30 mouse cellular contexts compared by ENCODE assay signal in the genomic region with DNA sequence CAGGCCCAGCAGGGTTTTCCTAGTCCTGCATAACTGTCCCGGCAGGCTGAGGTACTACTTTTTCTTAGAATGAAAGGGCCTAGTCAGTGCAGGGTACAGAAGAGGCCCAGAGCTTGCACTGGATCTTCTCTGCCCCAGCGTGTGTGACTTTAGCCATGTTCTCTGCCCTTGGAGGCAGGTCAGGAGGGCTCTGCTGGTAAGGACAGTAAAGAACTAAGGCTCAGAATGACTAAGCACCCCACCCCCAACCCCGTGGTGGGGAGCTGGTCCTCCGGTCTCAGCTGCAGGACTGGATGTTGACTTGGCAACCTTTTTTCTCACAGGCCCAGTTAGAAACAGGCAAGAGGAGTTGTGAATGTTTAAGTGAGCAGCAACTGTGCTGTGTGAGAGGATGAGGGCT. TPM values are rescaled to one million over a fixed set of nuclear protein-coding genes. Genes with fewer than 3 reads are reported as not detected.
DNase-seq lines count a peak whose midpoint lies in the region; ATAC-seq and TF ChIP-seq lines count a peak whose summit lies in the region.
"Had no signal": no experiment of that assay in that cellular context is flagged by ENCODE, and none has a peak within 500 bp of the region (broad histone marks: within the 10 kb centered on the region; RNA-seq: fewer than 3 reads in every experiment).

No protein-coding gene starts in this region.

- H3K36me3 ChIP-seq in heart, embryonic 11.5 days (ENCODE audit: control insufficient read depth, insufficient read depth, low read length) = no peaks in the 10 kb centered on the region
- no peaks in the 10 kb centered on the region for H3K36me3 ChIP-seq in kidney, embryonic 14.5 days (ENCODE audit: control insufficient read depth, insufficient read depth, low read length)
- H3K36me3 ChIP-seq in ES-E14 (ENCODE audit: control insufficient read depth, insufficient read depth, low read length, poor library complexity, severe bottlenecking) = peaks cover 8% of the 10 kb centered on the region; the same call in 1 of the 2 replicates
- H3K36me3 ChIP-seq: embryonic facial prominence, embryonic 15.5 days; hindbrain, embryonic 10.5 days; limb, embryonic 15.5 days; lung, embryonic 15.5 days; midbrain, embryonic 13.5 days; stomach, embryonic 15.5 days had no signal

- intact Hi-C loops in heart, postnatal 36 days (cut with DNase I) = loop anchor here (1.0 to 10.0 kb wide), 2 partner anchors 95 to 282 kb away; no protein-coding TSS in a partner anchor

- in situ Hi-C loops in ES-E14 (cut with MboI; ENCODE audit: low sequenced_read_pairs in 2 of 2, unreplicated experiment in 2 of 2) = no loop called here

- H3K27me3 ChIP-seq in heart, embryonic 11.5 days (ENCODE audit: control insufficient read depth, insufficient read depth, low read length) = peaks cover 5% of the 10 kb centered on the region; the same call in 1 of the 2 replicates
- H3K27me3 ChIP-seq in kidney, embryonic 14.5 days (ENCODE audit: control insufficient read depth, insufficient read depth, low read length) = no peaks in the 10 kb centered on the region
- H3K27me3 ChIP-seq: embryonic facial prominence, embryonic 15.5 days; limb, embryonic 15.5 days; lung, embryonic 15.5 days; midbrain, embryonic 13.5 days; stomach, embryonic 15.5 days had no signal

- peak overlapping the region; percentile 39; the same call in 1 of the 2 replicates for H3K9ac ChIP-seq in heart, embryonic 11.5 days (ENCODE audit: low read depth, low read length)
- no peak overlapping the region for H3K9ac ChIP-seq in kidney, embryonic 14.5 days (ENCODE audit: low read depth, low read length)
- peak overlapping the region; percentile 29; the same call in 1 of the 2 replicates for H3K9ac ChIP-seq in ES-E14 (ENCODE audit: insufficient read depth, low read depth, low read length, poor library complexity, severe bottlenecking)
- H3K9ac ChIP-seq: embryonic facial prominence, embryonic 15.5 days; limb, embryonic 15.5 days; liver, embryonic 14.5 days; lung, embryonic 15.5 days; midbrain, embryonic 13.5 days; stomach, embryonic 15.5 days had no signal

- no peak overlapping the region for H3K27ac ChIP-seq in heart, embryonic 11.5 days (ENCODE audit: low read depth, low read length)
- H3K27ac ChIP-seq in kidney, embryonic 14.5 days (ENCODE audit: low read depth, low read length) = no peak overlapping the region
- no peak overlapping the region for H3K27ac ChIP-seq in ES-E14 (ENCODE audit: insufficient read depth, low read depth, low read length, poor library complexity, severe bottlenecking)
- H3K27ac ChIP-seq: embryonic facial prominence, embryonic 15.5 days; heart, adult 2 months; kidney, postnatal 0 days; limb, embryonic 15.5 days; liver, embryonic 14.5 days; lung, embryonic 15.5 days; midbrain, embryonic 13.5 days; stomach, embryonic 15.5 days had no signal

- H3K9me3 ChIP-seq in heart, embryonic 11.5 days (replicated peaks; ENCODE audit: control insufficient read depth, low read length) = no peaks in the 10 kb centered on the region
- no peaks in the 10 kb centered on the region for H3K9me3 ChIP-seq in kidney, embryonic 14.5 days (ENCODE audit: control insufficient read depth, low read length)
- H3K9me3 ChIP-seq in ES-E14 (ENCODE audit: control insufficient read depth, insufficient read depth, low read depth, low read length) = no peaks in the 10 kb centered on the region
- H3K9me3 ChIP-seq: embryonic facial prominence, embryonic 15.5 days; hindbrain, embryonic 10.5 days; limb, embryonic 15.5 days; lung, embryonic 15.5 days; megakaryocyte, embryonic 14.5 days; midbrain, embryonic 13.5 days; stomach, embryonic 15.5 days had no signal

- no peak for DNase-seq in heart, postnatal 36 days
- no peak for DNase-seq in kidney, postnatal 36 days
- no peak for DNase-seq in ES-E14 (ENCODE audit: low read depth, low spot score)
- DNase-seq in retina, postnatal 1 day = peak; percentile 24
- DNase-seq in spleen, postnatal 14 days (ENCODE audit: low spot score in 2 of 2) = no peak
- DNase-seq: adrenal gland, adult 8-10 months; cerebellum, adult 11-12 months; gastrocnemius, postnatal 14 days; heart, adult 2 months; kidney, adult 11 months; left cerebral cortex, postnatal 4 days; lung, postnatal 36 days; thymus, adult 18-20 months; thymus, postnatal 36 days had no signal

- 22% methylated on average over 4 of the region's 4 CpGs for WGBS in heart, embryonic 11.5 days (ENCODE audit: insufficient replicate concordance)
- 29% methylated on average over 4 of the region's 4 CpGs for WGBS in kidney, embryonic 14.5 days

- 0 out of 2 replicates have a peak, but pooled peaks cover 3% of the 10 kb centered on the region for H3K4me1 ChIP-seq in heart, embryonic 11.5 days (ENCODE audit: control insufficient read depth, insufficient read depth, low read length)
- no peaks in the 10 kb centered on the region for H3K4me1 ChIP-seq in kidney, embryonic 14.5 days (ENCODE audit: control insufficient read depth, insufficient read depth, low read length)
- H3K4me1 ChIP-seq in ES-E14 (ENCODE audit: control insufficient read depth in 2 of 2, insufficient read depth in 2 of 2, low read length in 2 of 2, poor library complexity in 1 of 2) = peaks cover 1 to 8% of the 10 kb centered on the region in 2 experiments; a peak in 2 of 4 replicates
- H3K4me1 ChIP-seq: embryonic facial prominence, embryonic 15.5 days; limb, embryonic 15.5 days; lung, embryonic 15.5 days; midbrain, embryonic 13.5 days; stomach, embryonic 15.5 days had no signal

- ATAC-seq in heart, embryonic 11.5 days (replicated peaks; ENCODE audit: insufficient number of reproducible peaks, low FRiP score, low TSS enrichment) = no peak
- ATAC-seq in kidney, embryonic 14.5 days (ENCODE audit: low FRiP score, low TSS enrichment) = peak; percentile 20; the same call in 1 of the 2 replicates
- ATAC-seq: activated CD4-positive, CD25-positive, alpha-beta regulatory T cell, adult 4 months; forebrain, embryonic 16.5 days; midbrain, embryonic 13.5 days; Patski had no signal

- H3K4me2 ChIP-seq in heart, embryonic 11.5 days = peak overlapping the region; percentile 56
- no peak overlapping the region for H3K4me2 ChIP-seq in kidney, embryonic 14.5 days (replicated peaks; ENCODE audit: low read depth, low read length)
- H3K4me2 ChIP-seq: embryonic facial prominence, embryonic 15.5 days; limb, embryonic 15.5 days; lung, embryonic 15.5 days; midbrain, embryonic 13.5 days; stomach, embryonic 15.5 days had no signal

- no peak overlapping the region for H3K4me3 ChIP-seq in heart, embryonic 11.5 days (ENCODE audit: low read depth, low read length)
- no peak overlapping the region for H3K4me3 ChIP-seq in kidney, embryonic 14.5 days (ENCODE audit: low read length)
- H3K4me3 ChIP-seq in ES-E14 (ENCODE audit: insufficient read depth in 1 of 2, low read depth in 1 of 2, low read length in 2 of 2, poor library complexity in 1 of 2, severe bottlenecking in 1 of 2) = peak overlapping the region; percentile 52 to 61; a peak in 3 of 4 replicates
- H3K4me3 ChIP-seq: embryonic facial prominence, embryonic 15.5 days; heart, adult 2 months; hindbrain, embryonic 10.5 days; limb, embryonic 15.5 days; lung, embryonic 15.5 days; megakaryocyte, embryonic 14.5 days; midbrain, embryonic 13.5 days; stomach, embryonic 15.5 days had no signal

TF ChIP-seq in ES-E14, 5 proteins besides CTCF, POLR2A, EP300 and RAD21:
- TF ChIP-seq MAFK (IDR thresholded peaks at IDR 0.05; ENCODE audit: insufficient read depth, low read depth, low read length) (no peak), ZNF384 (IDR thresholded peaks at IDR 0.05; ENCODE audit: low read depth, low read length) (no peak), CHD2 (IDR thresholded peaks at IDR 0.05; ENCODE audit: low read depth, low read length) (no peak), HCFC1 (IDR thresholded peaks at IDR 0.05; ENCODE audit: borderline replicate concordance, insufficient read depth, low read length) (no peak), ZC3H11A (IDR thresholded peaks at IDR 0.05; ENCODE audit: borderline replicate concordance, low read depth, low read length) (no peak)

RNA-seq across cellular contexts. Expression of gene Ildr1, which starts 29.0 kb away (rescaled TPM):
- polyA plus RNA-seq in heart, embryonic 11.5 days (2014; fragmentation: Nextera tagmentation; extraction: Ambion mirVana) = 0.25 TPM in 1 of 2 replicates, not detected in the other
- not detected for total RNA-seq in heart, postnatal 36 days (2021)
- polyA plus RNA-seq in kidney, embryonic 14.5 days (2014; fragmentation: Nextera tagmentation; extraction: Ambion mirVana) = 2.7 and 4.6 TPM in 2 replicates
- total RNA-seq in ES-E14 (2012; rRNA removed) = 12.8 and 24.8 TPM in 2 replicates
- total RNA-seq: adrenal gland, adult 8-10 months; heart, adult 2 months had no signal
- polyA plus RNA-seq: C2C12; midbrain, embryonic 13.5 days; neural tube, embryonic 11.5 days; Patski had no signal

RNA-seq across cellular contexts. Expression of gene Cd86, which starts 56.9 kb away (rescaled TPM):
- polyA plus RNA-seq in heart, embryonic 11.5 days (2014; fragmentation: Nextera tagmentation; extraction: Ambion mirVana) = 0.59 TPM in 1 of 2 replicates, not detected in the other
- 1 to 10 TPM; 1.9 to 2.6 TPM for total RNA-seq in heart, postnatal 36 days (2021)
- polyA plus RNA-seq in kidney, embryonic 14.5 days (2014; fragmentation: Nextera tagmentation; extraction: Ambion mirVana) = 1.2 and 1.4 TPM in 2 replicates
- total RNA-seq in ES-E14 (2012; rRNA removed) = 0.26 and 0.62 TPM in 2 replicates
- polyA plus RNA-seq: C2C12, Patski had no signal

Comparison
In these comparisons a context has a peak if more than half of its experiments do, and no peak if none do; other contexts are left out.
1. H3K4me3 ChIP-seq: peak in ES-E14 (2 of 2); none in heart, embryonic 11.5 days (single experiment) and kidney, embryonic 14.5 days (single experiment).
2. RNA of gene Ildr1, which starts 29.0 kb away (total RNA-seq): 12.8 to 24.8 TPM in ES-E14; not detected in heart, postnatal 36 days; every median in the first group is over 10 times any median in the second.